Mouse (Mus musculus): ENCODE measurements around the gene Atp2b2. TPM values are rescaled to one million over a fixed set of nuclear protein-coding genes. Genes with fewer than 3 reads are reported as not detected.

Gene Atp2b2
- total RNA-seq, 1 experiment: 0.67 TPM

DNA sequence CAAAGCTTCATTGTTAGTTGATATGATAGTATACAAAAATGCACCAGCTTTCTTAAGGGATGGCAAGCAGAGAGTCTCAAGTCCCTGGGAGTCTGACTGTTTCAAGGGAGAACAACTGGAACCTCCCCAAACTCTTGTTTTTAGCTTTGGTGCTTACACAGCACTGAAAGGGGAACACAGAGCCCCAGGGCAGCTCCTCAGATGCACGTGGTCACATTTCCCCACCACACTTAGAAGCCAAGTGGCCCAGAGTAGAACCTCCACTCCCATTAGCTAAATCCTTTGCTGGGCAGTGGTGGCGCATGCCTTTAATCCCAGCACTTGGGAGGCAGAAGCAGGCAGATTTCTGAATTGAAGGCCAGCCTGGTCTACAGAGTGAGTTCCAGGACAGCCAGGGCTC, 301.0 kb downstream of the Atp2b2 start:
- no peak overlapping the region for H3K4me3 ChIP-seq (ENCODE audit: insufficient read depth in 1 of 2, low read depth in 1 of 2, low read length in 2 of 2, poor library complexity in 1 of 2, severe bottlenecking in 1 of 2)
- H3K36me3 ChIP-seq (ENCODE audit: control insufficient read depth, insufficient read depth, low read length, poor library complexity, severe bottlenecking): peaks cover 2% of the 10 kb centered on the region
- in situ Hi-C loops (cut with MboI; ENCODE audit: low sequenced_read_pairs in 2 of 2, unreplicated experiment in 2 of 2): no loop called here
- H3K4me1 ChIP-seq (ENCODE audit: control insufficient read depth in 2 of 2, insufficient read depth in 2 of 2, low read length in 2 of 2, poor library complexity in 1 of 2): peaks cover 0 to 3% of the 10 kb centered on the region in 2 experiments; a peak in 1 of 4 replicates
- no peaks in the 10 kb centered on the region for H3K9me3 ChIP-seq (ENCODE audit: control insufficient read depth, insufficient read depth, low read depth, low read length)
- H3K9ac ChIP-seq (ENCODE audit: insufficient read depth, low read depth, low read length, poor library complexity, severe bottlenecking): no peak overlapping the region
- no peak for TF ChIP-seq CHD2 (IDR thresholded peaks at IDR 0.05; ENCODE audit: low read depth, low read length)
- no peak for TF ChIP-seq MAFK (IDR thresholded peaks at IDR 0.05; ENCODE audit: insufficient read depth, low read depth, low read length)
- TF ChIP-seq HCFC1 (IDR thresholded peaks at IDR 0.05; ENCODE audit: borderline replicate concordance, insufficient read depth, low read length): no peak
- no peak for TF ChIP-seq ZNF384 (IDR thresholded peaks at IDR 0.05; ENCODE audit: low read depth, low read length)
- no peak for TF ChIP-seq ZC3H11A (IDR thresholded peaks at IDR 0.05; ENCODE audit: borderline replicate concordance, low read depth, low read length)
- no peak overlapping the region for H3K27ac ChIP-seq (ENCODE audit: insufficient read depth, low read depth, low read length, poor library complexity, severe bottlenecking)
- DNase-seq (ENCODE audit: low read depth, low spot score): no peak

DNA sequence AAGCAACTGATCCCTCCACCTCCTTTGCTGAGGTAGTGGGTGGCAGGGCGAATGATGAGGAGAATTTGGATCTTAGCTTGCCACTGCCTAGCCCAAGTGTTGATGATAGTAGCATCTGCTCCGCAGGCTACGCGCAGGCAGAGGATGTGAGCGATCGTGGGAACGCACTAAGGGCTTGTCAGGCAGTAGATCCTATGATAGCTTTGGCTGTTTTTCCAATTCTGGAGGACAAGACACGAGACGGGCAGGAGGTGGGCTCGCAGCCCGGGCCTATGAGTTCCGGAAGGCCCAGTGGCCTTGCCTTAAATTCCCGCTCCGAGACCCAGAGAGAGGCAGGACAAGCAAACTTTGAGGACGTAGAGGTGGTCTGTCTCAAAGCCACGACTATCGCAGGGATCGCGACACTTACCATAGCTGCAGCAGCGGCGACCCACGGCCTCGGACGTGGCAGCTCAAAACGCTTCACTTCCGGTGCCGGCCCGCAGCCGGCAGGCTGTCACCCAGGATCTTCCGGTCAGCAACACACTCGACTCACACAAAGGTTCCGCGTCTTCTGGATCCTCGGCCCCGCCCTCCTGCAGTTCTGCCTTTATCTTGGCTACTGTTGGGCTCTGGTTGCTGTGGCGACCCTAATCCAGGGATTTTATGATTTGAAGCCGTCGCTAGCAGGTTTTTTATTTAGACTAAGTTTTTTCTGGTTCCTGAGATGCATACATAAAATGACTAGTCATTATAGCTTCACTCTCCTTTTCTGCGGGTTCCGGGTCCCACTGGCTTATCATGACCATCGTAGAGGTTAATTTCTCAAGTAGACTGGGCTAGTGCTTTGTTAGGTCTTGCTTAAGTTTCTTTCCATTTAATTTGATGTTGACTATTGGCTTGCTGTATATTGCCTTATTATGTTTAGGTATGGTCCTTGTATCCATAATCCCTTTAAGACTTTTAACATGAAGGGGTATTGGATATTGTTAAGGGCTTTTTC, 301.9 kb downstream of the Atp2b2 start, which contains the start of gene Sec13:
Sec13 (minus strand) TSS at position 508 of the 982 bp plus-strand sequence.
- in situ Hi-C loops (cut with MboI; ENCODE audit: low sequenced_read_pairs in 2 of 2, unreplicated experiment in 2 of 2): no loop called here
- Histone ChIP-seq H3K9ac (ENCODE audit: insufficient read depth, low read depth, low read length, poor library complexity, severe bottlenecking) (peak within 1 kb of the TSS; percentile 96), H3K27ac (ENCODE audit: insufficient read depth, low read depth, low read length, poor library complexity, severe bottlenecking) (0 out of 2 replicates have a peak within 1 kb of the TSS, but pooled peaks have one; percentile 16), H3K9me3 (ENCODE audit: control insufficient read depth, insufficient read depth, low read depth, low read length) (no peaks in the 10 kb centered on the region), H3K36me3 (ENCODE audit: control insufficient read depth, insufficient read depth, low read length, poor library complexity, severe bottlenecking) (peaks cover 9% of the 10 kb centered on the region), H3K4me3 (ENCODE audit: insufficient read depth in 1 of 2, low read depth in 1 of 2, low read length in 2 of 2, poor library complexity in 1 of 2, severe bottlenecking in 1 of 2) (peak within 1 kb of the TSS; percentile 93 to 95), H3K4me1 (ENCODE audit: control insufficient read depth in 2 of 2, insufficient read depth in 2 of 2, low read length in 2 of 2, poor library complexity in 1 of 2) (peaks cover 0 to 3% of the 10 kb centered on the region in 2 experiments; a peak in 1 of 4 replicates)
- TF ChIP-seq HCFC1 (IDR thresholded peaks at IDR 0.05; ENCODE audit: borderline replicate concordance, insufficient read depth, low read length) (peak; percentile 88), MAFK (IDR thresholded peaks at IDR 0.05; ENCODE audit: insufficient read depth, low read depth, low read length) (no peak), ZC3H11A (IDR thresholded peaks at IDR 0.05; ENCODE audit: borderline replicate concordance, low read depth, low read length) (no peak; the same call in 1 of the 2 replicates), ZNF384 (IDR thresholded peaks at IDR 0.05; ENCODE audit: low read depth, low read length) (no peak), CHD2 (IDR thresholded peaks at IDR 0.05; ENCODE audit: low read depth, low read length) (peak; percentile 12; the same call in 1 of the 2 replicates)
- DNase-seq (ENCODE audit: low read depth, low spot score): peak; percentile 83

DNA sequence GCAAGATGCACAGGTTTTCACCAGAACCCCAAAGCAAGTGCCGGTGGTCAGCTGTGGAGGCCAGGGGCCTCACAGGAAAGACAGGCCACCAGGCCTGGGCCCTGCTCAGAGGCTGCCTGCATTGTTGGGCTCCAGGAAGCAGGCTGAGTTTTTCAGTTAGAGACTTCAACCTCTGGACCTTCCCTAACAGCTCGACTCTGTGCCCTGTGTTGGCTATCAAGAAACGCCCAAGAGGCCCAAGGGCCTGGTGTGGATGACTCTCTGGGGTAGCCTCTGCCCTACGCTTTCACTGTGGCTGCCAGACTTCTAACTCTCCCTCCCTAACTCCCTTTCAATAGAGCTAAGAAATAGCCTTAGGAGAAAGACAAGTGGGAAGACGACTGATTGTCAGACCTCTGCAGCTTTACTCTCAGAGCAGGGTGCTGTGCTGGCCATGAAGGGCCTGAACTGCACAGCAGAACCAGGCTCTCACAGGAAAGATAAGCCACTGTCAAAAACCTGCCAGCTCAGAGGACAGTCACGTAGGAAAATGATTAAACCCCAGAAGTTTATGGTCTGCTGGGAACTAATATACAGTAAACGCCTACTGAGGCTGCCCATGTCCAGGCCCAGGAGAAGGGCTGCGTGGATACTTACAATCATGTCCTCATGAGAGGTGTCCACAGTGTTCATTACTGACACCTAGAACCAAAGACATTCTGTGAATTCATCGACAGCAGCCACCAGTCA, 304.9 kb downstream of the Atp2b2 start:
- Histone ChIP-seq H3K27ac (ENCODE audit: insufficient read depth, low read depth, low read length, poor library complexity, severe bottlenecking) (no peak overlapping the region), H3K9me3 (ENCODE audit: control insufficient read depth, insufficient read depth, low read depth, low read length) (no peaks in the 10 kb centered on the region), H3K9ac (ENCODE audit: insufficient read depth, low read depth, low read length, poor library complexity, severe bottlenecking) (no peak overlapping the region), H3K4me3 (ENCODE audit: insufficient read depth in 1 of 2, low read depth in 1 of 2, low read length in 2 of 2, poor library complexity in 1 of 2, severe bottlenecking in 1 of 2) (no peak overlapping the region), H3K36me3 (ENCODE audit: control insufficient read depth, insufficient read depth, low read length, poor library complexity, severe bottlenecking) (peaks cover 19% of the 10 kb centered on the region), H3K4me1 (ENCODE audit: control insufficient read depth in 2 of 2, insufficient read depth in 2 of 2, low read length in 2 of 2, poor library complexity in 1 of 2) (peaks cover 0 to 3% of the 10 kb centered on the region in 2 experiments; a peak in 1 of 4 replicates)
- in situ Hi-C loops (cut with MboI; ENCODE audit: low sequenced_read_pairs in 2 of 2, unreplicated experiment in 2 of 2): no loop called here
- no peak for DNase-seq (ENCODE audit: low read depth, low spot score)
- TF ChIP-seq MAFK (IDR thresholded peaks at IDR 0.05; ENCODE audit: insufficient read depth, low read depth, low read length) (no peak), HCFC1 (IDR thresholded peaks at IDR 0.05; ENCODE audit: borderline replicate concordance, insufficient read depth, low read length) (no peak), ZC3H11A (IDR thresholded peaks at IDR 0.05; ENCODE audit: borderline replicate concordance, low read depth, low read length) (no peak), CHD2 (IDR thresholded peaks at IDR 0.05; ENCODE audit: low read depth, low read length) (no peak), ZNF384 (IDR thresholded peaks at IDR 0.05; ENCODE audit: low read depth, low read length) (no peak)

DNA sequence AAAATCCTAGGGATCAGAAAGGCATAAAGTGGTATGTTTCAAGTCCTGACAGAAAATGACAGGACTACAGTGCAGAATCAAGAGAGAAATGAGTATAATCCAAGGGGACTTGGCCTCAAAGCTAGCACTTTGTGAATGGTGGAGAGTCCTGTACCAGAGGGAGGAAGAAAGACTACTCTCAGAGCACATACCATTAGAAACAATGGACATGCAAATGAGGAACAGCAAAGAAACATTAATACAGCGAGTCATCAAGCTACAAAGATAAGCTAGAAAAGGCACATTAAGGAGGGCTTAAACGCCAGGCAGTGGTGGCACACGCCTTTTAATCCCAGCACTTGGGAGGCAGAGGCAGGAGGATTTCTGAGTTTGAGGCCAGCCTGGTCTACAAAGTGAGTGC, 311.1 kb downstream of the Atp2b2 start:
- H3K27ac ChIP-seq (ENCODE audit: insufficient read depth, low read depth, low read length, poor library complexity, severe bottlenecking): no peak overlapping the region
- H3K4me3 ChIP-seq (ENCODE audit: insufficient read depth in 1 of 2, low read depth in 1 of 2, low read length in 2 of 2, poor library complexity in 1 of 2, severe bottlenecking in 1 of 2): no peak overlapping the region
- no peak overlapping the region for H3K9ac ChIP-seq (ENCODE audit: insufficient read depth, low read depth, low read length, poor library complexity, severe bottlenecking)
- H3K4me1 ChIP-seq (ENCODE audit: control insufficient read depth in 2 of 2, insufficient read depth in 2 of 2, low read length in 2 of 2, poor library complexity in 1 of 2): no peaks in the 10 kb centered on the region
- in situ Hi-C loops (cut with MboI; ENCODE audit: low sequenced_read_pairs in 2 of 2, unreplicated experiment in 2 of 2): no loop called here
- no peaks in the 10 kb centered on the region for H3K9me3 ChIP-seq (ENCODE audit: control insufficient read depth, insufficient read depth, low read depth, low read length)
- no peak for TF ChIP-seq MAFK (IDR thresholded peaks at IDR 0.05; ENCODE audit: insufficient read depth, low read depth, low read length)
- TF ChIP-seq ZC3H11A (IDR thresholded peaks at IDR 0.05; ENCODE audit: borderline replicate concordance, low read depth, low read length): no peak
- no peak for TF ChIP-seq CHD2 (IDR thresholded peaks at IDR 0.05; ENCODE audit: low read depth, low read length)
- no peak for DNase-seq (ENCODE audit: low read depth, low spot score)
- H3K36me3 ChIP-seq (ENCODE audit: control insufficient read depth, insufficient read depth, low read length, poor library complexity, severe bottlenecking): peaks cover 46% of the 10 kb centered on the region
